Mouse (Mus musculus): ENCODE data around the gene Insyn1. TPM values are rescaled to one million over a fixed set of nuclear protein-coding genes. Genes with fewer than 3 reads are reported as not detected.

Gene Insyn1
- polyA plus RNA-seq, 1 experiment from 2014 or later: 1.8 TPM

DNA sequence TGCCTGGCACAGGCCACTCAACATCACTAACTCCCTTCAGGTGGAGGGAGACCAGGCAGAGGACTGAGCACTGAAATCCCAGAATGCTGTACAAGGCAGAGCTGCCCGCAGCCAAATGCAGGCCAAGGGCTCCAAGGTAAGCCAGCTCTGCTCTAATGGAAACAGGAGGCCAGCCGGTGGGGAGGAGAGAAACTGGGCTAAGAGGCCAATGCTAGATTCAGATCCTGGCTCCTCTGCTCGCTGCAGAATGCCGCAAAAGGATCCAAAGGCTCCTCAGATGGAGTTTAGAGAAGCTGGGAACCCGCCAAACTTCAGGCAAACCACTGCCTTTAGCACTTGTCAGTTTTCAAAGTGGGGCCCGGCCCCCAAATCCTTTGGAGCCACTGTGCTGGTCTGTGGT lies 44.9 kb downstream of the Insyn1 start:
- no peak for ATAC-seq (ENCODE audit: insufficient number of reproducible peaks, insufficient read depth, low FRiP score, low read depth)
- peaks cover 17% of the 10 kb centered on the region for H3K36me3 ChIP-seq (ENCODE audit: control insufficient read depth, insufficient read depth, low read length)
- 91% methylated on average over 6 of the region's 6 CpGs for WGBS

DNA sequence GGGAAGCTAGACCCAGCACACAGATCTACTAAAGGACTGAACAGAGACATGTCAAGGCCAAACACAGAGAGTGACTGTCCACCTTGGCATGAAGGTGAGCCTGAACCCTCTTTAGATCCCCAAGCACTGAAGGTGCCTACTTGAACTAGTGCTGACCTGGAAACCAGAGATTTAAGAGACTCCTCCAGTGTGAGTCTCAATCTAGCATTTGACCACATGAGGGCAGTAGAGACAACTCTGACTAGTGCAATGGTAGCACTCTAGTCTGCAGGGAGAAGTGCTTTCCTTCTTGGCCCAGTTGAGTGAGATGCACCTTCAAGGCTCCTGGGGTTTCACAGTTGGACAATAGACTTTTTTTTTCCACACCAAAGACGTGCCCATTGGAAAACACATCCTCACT lies 46.4 kb downstream of the Insyn1 start:
- H3K9ac ChIP-seq (replicated peaks; ENCODE audit: low read depth, low read length): no peak overlapping the region
- no peak overlapping the region for H3K4me3 ChIP-seq (ENCODE audit: low read depth, low read length)
- no peak overlapping the region for H3K4me2 ChIP-seq (replicated peaks; ENCODE audit: low read depth, low read length)
- no peak overlapping the region for H3K27ac ChIP-seq (ENCODE audit: low read length)
- H3K27me3 ChIP-seq (ENCODE audit: control insufficient read depth, insufficient read depth, low read length): no peaks in the 10 kb centered on the region
- ATAC-seq (ENCODE audit: insufficient number of reproducible peaks, insufficient read depth, low FRiP score, low read depth): no peak
- no peaks in the 10 kb centered on the region for H3K4me1 ChIP-seq (ENCODE audit: control insufficient read depth, insufficient read depth, low read length)
- H3K36me3 ChIP-seq (ENCODE audit: control insufficient read depth, insufficient read depth, low read length): peaks cover 16% of the 10 kb centered on the region
- WGBS: 50% methylated on average over 1 of the region's 1 CpGs
- no peaks in the 10 kb centered on the region for H3K9me3 ChIP-seq (ENCODE audit: control insufficient read depth, low read depth, low read length)

More for the DNA sequence above, 44.9 kb downstream of the Insyn1 start:
- Histone ChIP-seq H3K27me3 (ENCODE audit: control insufficient read depth, insufficient read depth, low read length) (no peaks in the 10 kb centered on the region), H3K27ac (ENCODE audit: low read length) (no peak overlapping the region), H3K4me1 (ENCODE audit: control insufficient read depth, insufficient read depth, low read length) (no peaks in the 10 kb centered on the region), H3K4me3 (ENCODE audit: low read depth, low read length) (no peak overlapping the region), H3K9ac (replicated peaks; ENCODE audit: low read depth, low read length) (no peak overlapping the region), H3K9me3 (ENCODE audit: control insufficient read depth, low read depth, low read length) (no peaks in the 10 kb centered on the region), H3K4me2 (replicated peaks; ENCODE audit: low read depth, low read length) (no peak overlapping the region)

DNA sequence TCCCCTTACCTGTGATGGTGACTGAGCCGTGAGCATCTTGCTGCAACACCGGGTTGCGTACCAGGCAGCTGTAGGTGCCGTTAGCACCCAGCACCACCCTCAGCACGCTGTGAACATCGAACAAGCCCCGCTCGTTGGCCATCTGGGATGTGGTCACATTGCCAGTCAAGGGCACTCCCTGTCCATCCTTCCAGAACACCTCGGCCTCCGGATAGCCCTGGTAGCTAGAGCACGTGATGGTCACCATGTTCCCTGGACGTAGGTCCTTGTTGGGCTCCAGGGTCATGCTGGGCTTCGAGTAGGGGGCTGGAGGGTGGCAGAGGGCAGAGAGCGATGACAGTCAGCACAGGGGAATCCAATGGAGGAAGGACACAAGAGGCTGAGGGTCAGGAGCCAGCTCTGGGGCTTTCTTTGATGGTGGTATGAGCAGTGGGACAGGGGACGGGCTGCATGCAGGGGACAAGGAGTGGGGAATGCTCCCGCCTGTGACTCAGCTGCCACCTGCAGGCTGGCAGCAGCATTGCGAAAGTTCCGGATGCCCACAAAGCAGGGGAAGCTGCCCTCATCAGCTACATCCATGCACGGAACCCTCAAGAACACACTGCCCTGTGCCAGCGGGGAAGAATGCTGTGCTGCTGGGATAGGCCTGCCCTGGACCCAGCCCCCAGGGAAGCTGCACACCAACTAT lies 47.2 kb downstream of the Insyn1 start:
- H3K9ac ChIP-seq (replicated peaks; ENCODE audit: low read depth, low read length): no peak overlapping the region
- H3K27me3 ChIP-seq (ENCODE audit: control insufficient read depth, insufficient read depth, low read length): no peaks in the 10 kb centered on the region
- no peak overlapping the region for H3K4me3 ChIP-seq (ENCODE audit: low read depth, low read length)
- no peaks in the 10 kb centered on the region for H3K4me1 ChIP-seq (ENCODE audit: control insufficient read depth, insufficient read depth, low read length)
- H3K9me3 ChIP-seq (ENCODE audit: control insufficient read depth, low read depth, low read length): no peaks in the 10 kb centered on the region
- H3K4me2 ChIP-seq (replicated peaks; ENCODE audit: low read depth, low read length): no peak overlapping the region
- no peak overlapping the region for H3K27ac ChIP-seq (ENCODE audit: low read length)
- 80% methylated on average over 20 of the region's 20 CpGs for WGBS
- no peak for ATAC-seq (ENCODE audit: insufficient number of reproducible peaks, insufficient read depth, low FRiP score, low read depth)
- peaks cover 9% of the 10 kb centered on the region for H3K36me3 ChIP-seq (ENCODE audit: control insufficient read depth, insufficient read depth, low read length)

- Histone ChIP-seq H3K27me3 (ENCODE audit: control insufficient read depth, insufficient read depth, low read length) (no peaks in the 10 kb centered on the region), H3K36me3 (ENCODE audit: control insufficient read depth, insufficient read depth, low read length) (peaks cover 9% of the 10 kb centered on the region), H3K9me3 (ENCODE audit: control insufficient read depth, low read depth, low read length) (no peaks in the 10 kb centered on the region), H3K4me2 (replicated peaks; ENCODE audit: low read depth, low read length) (no peak overlapping the region), H3K4me3 (ENCODE audit: low read depth, low read length) (no peak overlapping the region), H3K27ac (ENCODE audit: low read length) (no peak overlapping the region), H3K9ac (replicated peaks; ENCODE audit: low read depth, low read length) (no peak overlapping the region), H3K4me1 (ENCODE audit: control insufficient read depth, insufficient read depth, low read length) (peaks cover 4% of the 10 kb centered on the region; the same call in 1 of the 2 replicates)
- no peak for ATAC-seq (ENCODE audit: insufficient number of reproducible peaks, insufficient read depth, low FRiP score, low read depth)
- 91% methylated on average over 3 of the region's 3 CpGs for WGBS
Measured at GRCm38 (mm10) chr9:58537774-58538173, 49.4 kb downstream of the Insyn1 start.

DNA sequence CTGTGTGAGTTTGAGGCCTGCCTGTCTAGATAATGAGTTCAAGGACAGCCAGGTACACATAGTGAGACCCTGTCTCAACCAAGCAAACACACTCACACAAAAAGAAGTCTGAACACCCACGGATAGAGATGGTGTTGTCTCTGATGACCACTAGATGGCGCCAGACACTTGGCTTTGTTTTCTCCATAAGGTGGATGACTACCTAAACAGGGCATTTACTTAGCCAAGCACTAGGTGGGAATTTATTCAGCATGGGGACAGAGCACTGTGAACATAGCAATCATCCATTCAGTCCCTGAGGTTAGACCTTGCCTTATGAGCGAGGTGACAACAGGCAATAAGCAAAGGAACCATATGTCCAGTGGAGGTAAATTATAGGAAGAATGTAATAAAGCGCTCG lies 51.5 kb downstream of the Insyn1 start:
- 50% methylated on average over 5 of the region's 5 CpGs for WGBS
- no peak overlapping the region for H3K4me3 ChIP-seq (ENCODE audit: low read depth, low read length)
- H3K4me2 ChIP-seq (replicated peaks; ENCODE audit: low read depth, low read length): no peak overlapping the region
- no peaks in the 10 kb centered on the region for H3K27me3 ChIP-seq (ENCODE audit: control insufficient read depth, insufficient read depth, low read length)
- peaks cover 4% of the 10 kb centered on the region; the same call in 1 of the 2 replicates for H3K4me1 ChIP-seq (ENCODE audit: control insufficient read depth, insufficient read depth, low read length)
- H3K27ac ChIP-seq (ENCODE audit: low read length): no peak overlapping the region
- H3K36me3 ChIP-seq (ENCODE audit: control insufficient read depth, insufficient read depth, low read length): peaks cover 4% of the 10 kb centered on the region
- no peak overlapping the region for H3K9ac ChIP-seq (replicated peaks; ENCODE audit: low read depth, low read length)
- H3K9me3 ChIP-seq (ENCODE audit: control insufficient read depth, low read depth, low read length): no peaks in the 10 kb centered on the region
- ATAC-seq (ENCODE audit: insufficient number of reproducible peaks, insufficient read depth, low FRiP score, low read depth): no peak

- H3K27ac ChIP-seq (ENCODE audit: low read length): no peak overlapping the region
- peaks cover 4% of the 10 kb centered on the region; the same call in 1 of the 2 replicates for H3K4me1 ChIP-seq (ENCODE audit: control insufficient read depth, insufficient read depth, low read length)
- H3K4me3 ChIP-seq (ENCODE audit: low read depth, low read length): no peak overlapping the region
- no peak for ATAC-seq (ENCODE audit: insufficient number of reproducible peaks, insufficient read depth, low FRiP score, low read depth)
- WGBS: 46% methylated on average over 6 of the region's 6 CpGs
- no peak overlapping the region for H3K9ac ChIP-seq (replicated peaks; ENCODE audit: low read depth, low read length)
- H3K4me2 ChIP-seq (replicated peaks; ENCODE audit: low read depth, low read length): no peak overlapping the region
- no peaks in the 10 kb centered on the region for H3K27me3 ChIP-seq (ENCODE audit: control insufficient read depth, insufficient read depth, low read length)
- peaks cover 4% of the 10 kb centered on the region for H3K36me3 ChIP-seq (ENCODE audit: control insufficient read depth, insufficient read depth, low read length)
- H3K9me3 ChIP-seq (ENCODE audit: control insufficient read depth, low read depth, low read length): no peaks in the 10 kb centered on the region
Measured at GRCm38 (mm10) chr9:58541895-58542338, 53.5 kb downstream of the Insyn1 start.

GRCm38 (mm10) chr9:58544879-58545324 lies 56.5 kb downstream of the Insyn1 start:
- H3K9ac ChIP-seq (replicated peaks; ENCODE audit: low read depth, low read length): no peak overlapping the region
- no peak overlapping the region; the same call in 1 of the 2 replicates for H3K4me2 ChIP-seq (replicated peaks; ENCODE audit: low read depth, low read length)
- H3K27ac ChIP-seq (ENCODE audit: low read length): no peak overlapping the region
- no peak for ATAC-seq (ENCODE audit: insufficient number of reproducible peaks, insufficient read depth, low FRiP score, low read depth)
- no peak overlapping the region for H3K4me3 ChIP-seq (ENCODE audit: low read depth, low read length)
- H3K36me3 ChIP-seq (ENCODE audit: control insufficient read depth, insufficient read depth, low read length): no peaks in the 10 kb centered on the region
- peaks cover 7% of the 10 kb centered on the region; the same call in 1 of the 2 replicates for H3K4me1 ChIP-seq (ENCODE audit: control insufficient read depth, insufficient read depth, low read length)
- H3K9me3 ChIP-seq (ENCODE audit: control insufficient read depth, low read depth, low read length): no peaks in the 10 kb centered on the region
- H3K27me3 ChIP-seq (ENCODE audit: control insufficient read depth, insufficient read depth, low read length): no peaks in the 10 kb centered on the region
- WGBS: 55% methylated on average over 4 of the region's 4 CpGs

- Histone ChIP-seq H3K27me3 (ENCODE audit: control insufficient read depth, insufficient read depth, low read length) (no peaks in the 10 kb centered on the region), H3K4me1 (ENCODE audit: control insufficient read depth, insufficient read depth, low read length) (peaks cover 7% of the 10 kb centered on the region; the same call in 1 of the 2 replicates), H3K9me3 (ENCODE audit: control insufficient read depth, low read depth, low read length) (no peaks in the 10 kb centered on the region), H3K4me3 (ENCODE audit: low read depth, low read length) (no peak overlapping the region), H3K27ac (ENCODE audit: low read length) (no peak overlapping the region), H3K9ac (replicated peaks; ENCODE audit: low read depth, low read length) (no peak overlapping the region), H3K36me3 (ENCODE audit: control insufficient read depth, insufficient read depth, low read length) (no peaks in the 10 kb centered on the region), H3K4me2 (replicated peaks; ENCODE audit: low read depth, low read length) (no peak overlapping the region)
- no peak for ATAC-seq (ENCODE audit: insufficient number of reproducible peaks, insufficient read depth, low FRiP score, low read depth)
- WGBS: 68% methylated on average over 6 of the region's 6 CpGs
Measured at GRCm38 (mm10) chr9:58545428-58545827, 57.0 kb downstream of the Insyn1 start.
